Mouse (Mus musculus): ENCODE measurements around the gene 1810009A15Rik. TPM values are rescaled to one million over a fixed set of nuclear protein-coding genes. Genes with fewer than 3 reads are reported as not detected.
"Not testable (repeated sequence)": the region's sequence is repeated elsewhere in the genome, so short reads cannot be mapped to it uniquely, and the experiment has no call there.

1810009A15Rik gene
- total RNA-seq, 2 experiments from 2014 or later = 14.5 to 15.4 TPM

GRCm38 (mm10) chr19:8872266-8872840 lies 16.3 kb upstream of the 1810009A15Rik start:
- DNase-seq (ENCODE audit: low spot score) = no peak

- DNase-seq (ENCODE audit: low spot score) = no peak
Measured at GRCm38 (mm10) chr19:8875031-8875430, 13.6 kb upstream of the 1810009A15Rik start.

DNA sequence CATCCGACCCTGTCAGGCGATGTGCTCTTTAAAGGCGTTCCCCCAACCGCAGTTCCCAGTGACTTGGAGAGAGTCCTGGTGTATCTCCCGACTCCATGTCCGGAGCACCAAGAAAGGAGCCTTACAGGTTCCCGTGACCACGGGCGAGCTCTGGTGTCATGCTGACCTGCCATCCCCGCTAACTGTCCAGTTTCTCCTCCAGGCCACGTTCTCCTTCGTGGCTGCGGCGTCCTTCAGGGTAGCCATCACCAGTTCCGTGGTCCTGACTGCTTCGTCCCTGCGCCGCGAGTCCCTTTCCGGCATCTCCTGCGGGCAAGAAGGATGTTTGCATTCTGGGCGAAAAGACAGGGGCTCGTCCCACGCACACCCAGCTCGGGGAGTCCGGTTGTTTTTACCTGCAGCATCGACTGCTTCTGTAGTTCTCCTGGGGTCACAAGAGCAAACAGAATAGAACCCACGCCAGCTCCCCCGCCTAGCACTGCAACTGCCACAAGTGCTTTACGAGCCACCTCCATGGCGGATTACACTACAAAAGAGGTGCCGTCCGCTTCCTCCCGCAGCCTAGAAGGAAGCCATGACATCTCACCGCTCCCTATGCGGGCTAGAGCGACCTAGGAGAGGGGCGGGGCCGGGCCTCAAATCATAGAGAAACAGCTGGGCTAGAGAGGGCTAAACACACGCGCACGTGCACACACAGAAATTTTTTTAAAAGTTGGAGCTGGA lies 8.2 kb upstream of the 1810009A15Rik start, which contains the start of gene Uqcc3:
Uqcc3 (minus strand) TSS at position 613 of the 723 bp plus-strand sequence.
- peak; percentile 91 for DNase-seq (ENCODE audit: low spot score)

DNA sequence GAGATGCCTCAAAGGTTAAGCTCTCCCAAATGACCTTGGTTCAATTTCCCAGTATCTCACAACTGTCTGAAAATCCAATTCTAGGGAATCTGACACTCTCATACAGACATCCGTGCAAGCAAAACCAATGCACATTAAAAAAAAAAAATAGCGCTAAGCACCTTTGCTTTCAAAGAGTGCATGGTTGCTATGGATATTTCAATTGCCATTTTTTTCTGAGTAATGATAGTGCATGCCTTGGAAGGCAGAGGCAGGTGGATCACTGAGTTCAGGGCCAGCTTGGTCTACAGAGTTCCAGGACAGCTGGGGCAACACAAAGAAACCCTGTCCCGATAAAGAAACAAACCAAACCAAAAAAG lies 7.6 kb upstream of the 1810009A15Rik start:
- no peak for DNase-seq (ENCODE audit: low spot score)

DNA sequence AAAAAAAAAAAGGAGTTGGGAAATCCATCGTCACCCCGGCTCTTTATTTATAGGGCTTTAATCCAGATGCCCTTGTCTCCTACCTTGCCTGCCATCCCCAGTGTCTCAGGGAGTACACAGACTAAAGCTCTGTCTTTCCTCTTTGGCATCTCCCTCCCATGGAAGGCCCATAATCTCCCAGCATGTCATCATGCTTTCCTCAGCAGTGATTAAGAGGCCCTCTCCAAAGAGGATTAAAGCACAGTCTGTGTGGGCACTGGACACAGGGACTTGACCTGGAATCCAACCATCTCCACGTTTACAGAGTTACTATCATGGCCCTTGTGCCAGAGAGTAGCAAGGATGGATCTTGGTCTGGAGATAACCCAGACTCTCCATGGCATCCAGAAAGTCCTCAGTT lies 5.0 kb upstream of the 1810009A15Rik start, which contains the start of the genes Lbhd1 and Gm49403:
Lbhd1 (plus strand) TSS at position 117 of the 400 bp plus-strand sequence.
Gm49403 (plus strand) TSS at position 315 of the 400 bp plus-strand sequence.
- no peak for DNase-seq (ENCODE audit: low spot score)

DNA sequence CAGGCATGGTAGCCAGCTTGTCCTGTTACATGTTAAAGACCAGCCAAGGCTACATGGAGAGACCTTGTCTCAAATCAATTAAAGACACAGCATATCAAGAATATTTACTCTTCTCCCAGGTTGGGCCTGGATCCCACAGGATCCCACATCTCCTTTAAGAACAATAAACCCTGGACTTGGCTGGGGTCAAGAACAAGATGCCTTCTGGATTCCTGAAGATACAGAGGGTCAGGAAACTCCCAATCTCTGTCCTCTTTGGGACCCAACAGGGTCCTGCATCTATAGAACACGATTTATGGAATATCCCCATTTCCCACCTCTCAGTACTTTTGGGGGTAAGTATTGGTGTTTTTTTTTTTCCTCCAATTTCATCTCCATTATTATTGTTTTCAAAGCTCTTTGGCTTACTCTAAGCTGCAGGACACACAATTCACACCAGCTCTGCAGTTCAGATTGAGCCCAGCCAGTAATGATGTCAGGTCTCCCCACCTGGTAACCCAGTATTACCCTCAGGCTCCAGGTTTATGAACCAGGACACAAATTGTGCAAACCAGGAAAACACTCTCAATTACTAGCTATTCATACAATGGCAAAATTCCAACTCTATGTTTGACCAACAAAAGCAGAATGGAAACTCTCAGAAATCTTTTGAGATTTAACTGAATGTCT lies 1.6 kb upstream of the 1810009A15Rik start:
- DNase-seq (ENCODE audit: low spot score) = no peak

DNA sequence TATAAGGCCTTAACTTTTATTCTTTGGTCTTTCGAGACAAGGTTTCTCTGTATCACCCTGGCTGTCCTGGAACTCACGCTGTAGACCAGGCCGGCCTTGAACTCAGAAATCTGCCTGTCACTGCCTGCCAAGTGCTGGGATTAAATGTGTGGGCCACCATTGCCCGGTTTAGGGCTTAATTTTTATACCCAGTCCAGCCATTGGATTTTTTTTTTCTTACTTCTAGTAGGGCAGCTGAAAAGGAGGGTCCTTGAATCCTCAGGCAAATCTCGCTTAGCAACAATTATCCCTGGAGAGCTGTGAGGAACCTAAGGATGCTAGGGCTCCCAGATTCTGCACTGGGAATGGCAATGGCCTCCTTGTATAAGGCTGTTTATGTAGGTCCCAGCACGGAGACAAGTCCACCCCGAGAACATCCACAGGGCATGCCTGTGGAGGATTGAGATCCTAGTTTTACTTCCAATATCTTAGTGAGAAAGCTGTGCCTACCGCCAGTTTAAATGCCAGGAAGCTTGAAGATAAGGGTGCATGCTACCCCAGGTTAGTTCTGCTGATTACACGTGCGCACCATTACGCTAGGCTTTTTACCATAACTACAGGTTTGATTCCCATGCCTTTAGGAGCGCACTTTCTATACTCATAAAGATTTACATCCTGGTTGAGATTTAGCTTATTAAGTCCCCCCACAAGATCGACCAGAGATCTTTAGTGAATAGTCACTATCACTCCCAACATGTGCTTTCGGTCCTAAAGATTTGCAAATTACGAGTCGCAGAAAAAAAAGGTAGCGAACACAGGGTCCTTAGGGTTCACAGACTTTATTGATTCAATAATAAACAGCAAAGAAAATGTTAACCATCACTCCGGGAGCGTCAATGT lies 829 bp upstream of the 1810009A15Rik start:
- no peak for DNase-seq (ENCODE audit: low spot score)

GRCm38 (mm10) chr19:8892829-8893766 lies 4.4 kb downstream of the 1810009A15Rik start, which contains the start of gene Ints5:
Gene Ints5 (plus strand): TSS chr19:8893005.
- peak; percentile 89 for DNase-seq (ENCODE audit: low spot score)

GRCm38 (mm10) chr19:8895397-8895960 lies 6.8 kb downstream of the 1810009A15Rik start:
- DNase-seq (ENCODE audit: low spot score) = no peak

GRCm38 (mm10) chr19:8896231-8896630 lies 7.6 kb downstream of the 1810009A15Rik start:
- not testable (repeated sequence) for DNase-seq (ENCODE audit: low spot score)

DNA sequence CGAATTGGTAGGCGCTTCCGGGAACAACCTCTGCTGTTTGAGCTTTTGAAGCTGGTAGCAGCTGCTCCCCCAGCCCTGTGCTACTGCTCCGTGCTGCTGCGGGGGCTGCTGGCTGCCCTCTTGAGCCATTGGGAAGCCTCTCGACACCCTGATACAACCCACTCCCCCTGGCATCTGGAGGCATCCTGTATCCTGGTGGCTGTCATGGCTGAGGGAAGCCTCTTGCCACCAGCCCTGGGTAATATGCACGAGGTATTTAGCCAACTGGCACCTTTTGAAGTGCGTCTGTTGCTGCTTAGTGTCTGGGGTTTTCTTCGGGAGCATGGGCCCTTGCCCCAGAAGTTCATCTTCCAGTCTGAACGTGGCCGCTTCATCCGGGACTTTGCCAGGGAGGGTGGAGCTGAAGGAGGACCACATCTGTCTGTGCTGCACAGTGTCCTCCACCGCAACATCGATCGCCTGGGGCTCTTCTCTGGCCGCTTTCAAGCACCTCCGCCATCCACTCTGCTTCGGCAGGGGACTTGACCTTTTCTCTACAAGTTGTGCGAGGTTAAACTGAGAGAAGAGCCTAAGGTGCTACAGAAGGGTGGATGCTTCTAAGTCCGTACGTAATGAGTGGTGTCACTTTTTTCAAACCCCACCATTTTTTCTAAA lies 8.7 kb downstream of the 1810009A15Rik start:
- DNase-seq (ENCODE audit: low spot score) = peak; percentile 33

- DNase-seq (ENCODE audit: low spot score) = peak; percentile 94
Measured at GRCm38 (mm10) chr19:8897865-8898495, 9.3 kb downstream of the 1810009A15Rik start, which contains the start of gene Ganab. Gene Ganab (plus strand): TSS chr19:8898071.

- no peak for DNase-seq (ENCODE audit: low spot score)
Measured at GRCm38 (mm10) chr19:8898576-8898975, 9.9 kb downstream of the 1810009A15Rik start.

DNA sequence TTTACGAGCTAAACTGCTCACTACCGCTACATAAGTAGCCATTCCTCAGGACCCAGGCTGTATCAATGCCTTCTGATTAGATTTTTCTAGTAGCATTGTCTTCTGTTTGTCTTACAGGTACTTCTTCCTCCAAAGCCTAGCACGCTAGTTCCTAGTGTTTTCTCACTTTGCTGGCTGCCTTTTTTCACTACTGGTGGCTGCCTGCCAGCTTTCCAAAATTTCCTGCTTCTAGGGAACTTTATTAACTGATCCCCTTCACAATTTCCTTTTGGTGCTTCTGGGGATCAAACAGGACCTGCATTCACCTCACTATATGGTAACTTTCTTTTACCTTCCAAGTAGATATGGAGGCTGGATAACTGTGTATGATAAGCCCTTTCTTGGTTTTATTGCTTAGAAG lies 10.4 kb downstream of the 1810009A15Rik start:
- no peak for DNase-seq (ENCODE audit: low spot score)

DNA sequence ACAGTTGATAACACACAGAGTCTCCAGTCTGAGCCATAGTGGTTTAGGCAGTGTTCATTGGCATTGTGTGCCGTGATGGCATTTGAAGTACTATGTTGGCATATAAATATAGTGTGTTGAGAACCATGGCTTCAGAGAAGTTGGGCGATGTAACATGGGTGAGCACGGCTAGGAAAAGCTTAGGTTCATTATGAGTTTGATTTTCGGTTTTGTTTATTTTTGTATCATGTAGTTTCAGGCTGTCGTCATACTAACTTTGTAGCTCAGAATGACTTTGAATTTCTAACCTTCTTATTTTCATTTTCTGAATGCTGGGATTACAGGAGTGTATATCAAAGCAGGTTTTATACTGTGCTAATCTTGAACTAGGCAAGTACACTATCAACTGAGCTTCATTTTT lies 14.8 kb downstream of the 1810009A15Rik start:
- no peak for DNase-seq (ENCODE audit: low spot score)

GRCm38 (mm10) chr19:8908531-8908930 lies 19.9 kb downstream of the 1810009A15Rik start:
- DNase-seq (ENCODE audit: low spot score) = no peak

GRCm38 (mm10) chr19:8911810-8912209 lies 23.2 kb downstream of the 1810009A15Rik start:
- DNase-seq (ENCODE audit: low spot score) = no peak

DNA sequence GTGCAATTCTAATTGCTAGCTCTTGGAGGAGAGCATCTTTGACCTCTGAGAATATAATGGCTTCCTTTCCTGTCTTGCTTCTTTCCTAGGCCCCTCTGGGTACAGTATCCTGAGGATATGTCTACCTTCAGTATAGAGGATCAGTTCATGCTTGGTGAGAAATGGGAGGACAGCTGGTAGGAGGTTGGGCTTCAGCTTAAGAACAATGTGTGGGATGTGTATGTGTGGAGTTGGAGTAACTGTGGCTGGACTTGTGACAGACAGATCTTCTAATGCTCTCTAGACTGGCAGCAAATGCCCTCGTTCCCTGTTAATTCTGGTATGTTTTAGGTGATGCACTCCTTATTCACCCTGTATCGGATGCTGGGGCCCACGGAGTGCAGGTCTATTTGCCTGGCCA lies 25.6 kb downstream of the 1810009A15Rik start:
- DNase-seq (ENCODE audit: low spot score) = no peak

- no peak for DNase-seq (ENCODE audit: low spot score)
Measured at GRCm38 (mm10) chr19:8919000-8919399, 30.3 kb downstream of the 1810009A15Rik start.
